Mouse (Mus musculus) myocyte (in vitro differentiated cells): ENCODE measurements around the gene Cdk19.

Source experiments
- E2F4 ChIP-seq: IDR thresholded peaks from one replicate; pipeline ENCODE4 v1.6.1; 2011; ENCODE audit warnings: mild to moderate bottlenecking, control low read depth, moderate library complexity; ENCODE audit not compliant: insufficient read depth
- MAX ChIP-seq: IDR thresholded peaks from one replicate; pipeline ENCODE4 v1.6.1; 2011; ENCODE audit warnings: low read depth, mild to moderate bottlenecking, control low read depth
- MYOD1 ChIP-seq, 3 experiments: IDR thresholded peaks; one replicate each; pipeline ENCODE4 v1.6.1; 2011; ENCODE audit warnings: control low read depth in 2 of 3, low read depth in 2 of 3, mild to moderate bottlenecking in 2 of 3, moderate library complexity in 1 of 3; ENCODE audit not compliant: insufficient read length in 2 of 3, control insufficient read depth in 1 of 3
- POLR2A ChIP-seq: IDR thresholded peaks from one replicate; pipeline ENCODE4 v1.6.1; 2011; ENCODE audit warnings: low read depth, mild to moderate bottlenecking, control low read depth, moderate library complexity; ENCODE audit not compliant: insufficient read length
- POLR2AphosphoS2 ChIP-seq: IDR thresholded peaks from one replicate; pipeline ENCODE4 v1.6.1; 2011; ENCODE audit warnings: low read depth, control low read depth; ENCODE audit not compliant: insufficient read length
- REST ChIP-seq: IDR thresholded peaks from one replicate; pipeline ENCODE4 v1.6.1; 2011; ENCODE audit warnings: mild to moderate bottlenecking, control low read depth, moderate library complexity; ENCODE audit not compliant: insufficient read depth, insufficient read length
- TCF12 ChIP-seq: IDR thresholded peaks from one replicate; pipeline ENCODE4 v1.6.1; 2011; ENCODE audit warnings: mild to moderate bottlenecking, control low read depth; ENCODE audit not compliant: poor library complexity, insufficient read depth, severe bottlenecking
- USF1 ChIP-seq: IDR thresholded peaks from one replicate; pipeline ENCODE4 v1.6.1; 2011; ENCODE audit warnings: low read depth, mild to moderate bottlenecking, control low read depth, moderate library complexity

DNA sequence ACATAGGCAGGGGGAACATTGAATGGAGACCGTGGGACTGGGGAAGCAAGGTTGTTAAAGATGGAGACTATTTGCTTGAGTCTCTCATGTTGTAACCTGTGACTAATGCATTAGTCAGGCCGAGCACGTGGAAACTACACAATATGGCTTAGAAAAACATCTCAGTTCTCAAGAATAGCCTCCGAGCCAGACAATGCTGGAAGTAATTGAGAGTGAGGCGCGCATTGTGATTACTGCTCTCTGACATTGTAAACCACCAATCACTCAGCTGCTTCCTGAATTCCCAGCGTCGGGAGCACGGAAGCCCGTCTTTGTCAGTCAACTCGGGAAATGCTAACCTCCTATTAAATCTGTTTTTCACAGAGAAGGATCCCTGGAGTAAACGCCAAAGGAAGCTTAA, 182.2 kb downstream of the Cdk19 start:
- TF ChIP-seq POLR2A: no peak
- TF ChIP-seq MYOD1 (IDR thresholded peaks at IDR 0.05; ENCODE audit: control insufficient read depth in 1 of 3, insufficient read length in 2 of 3, low read depth in 2 of 3): no peak
- no peak for TF ChIP-seq POLR2AphosphoS2
- peak; percentile 53 for TF ChIP-seq USF1
- TF ChIP-seq TCF12: no peak
- no peak for TF ChIP-seq E2F4
- no peak for TF ChIP-seq REST
- TF ChIP-seq MAX: peak; percentile 16
